8 mouse cellular contexts compared by ENCODE assay signal in the genomic region with DNA sequence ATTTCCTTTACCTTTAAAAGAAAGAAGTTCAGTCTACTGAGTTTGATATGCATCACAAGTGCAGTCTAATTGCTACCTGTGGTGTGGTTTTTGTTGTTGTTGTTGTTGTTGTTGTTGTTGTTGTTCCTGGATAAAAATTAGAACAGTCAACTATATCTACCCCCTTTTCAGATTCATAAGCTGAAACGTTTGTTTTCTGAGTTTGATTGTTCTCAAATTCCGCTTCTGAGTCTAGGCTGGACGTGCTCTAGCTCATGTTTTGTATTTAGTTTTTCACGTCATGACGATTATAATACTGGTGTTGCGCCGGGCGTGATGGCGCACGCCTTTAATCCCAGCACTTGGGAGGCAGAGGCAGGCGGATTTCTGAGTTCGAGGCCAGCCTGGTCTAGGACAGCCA. TPM values are rescaled to one million over a fixed set of nuclear protein-coding genes. Genes with fewer than 3 reads are reported as not detected.
DNase-seq lines count a peak whose midpoint lies in the region; ATAC-seq and TF ChIP-seq lines count a peak whose summit lies in the region.

No protein-coding gene starts in this region.

- H3K9ac ChIP-seq in intestine, postnatal 0 days (ENCODE audit: low read depth, low read length): peak overlapping the region; percentile 87; the same call in 1 of the 2 replicates
- H3K9ac ChIP-seq in stomach, embryonic 14.5 days (replicated peaks; ENCODE audit: low read depth, low read length): 0 out of 2 replicates have a peak overlapping the region, but pooled peaks have one; percentile 63

- peaks cover 24% of the 10 kb centered on the region for H3K4me1 ChIP-seq in megakaryocyte, embryonic 14.5 days
- H3K4me1 ChIP-seq in intestine, postnatal 0 days (replicated peaks; ENCODE audit: control insufficient read depth, insufficient read depth, low read length): no peaks in the 10 kb centered on the region
- H3K4me1 ChIP-seq in stomach, embryonic 14.5 days (ENCODE audit: control insufficient read depth, insufficient read depth, low read length): no peaks in the 10 kb centered on the region

- ATAC-seq in CD4-positive, CD25-positive, alpha-beta regulatory T cell, adult 4 months: no peak
- ATAC-seq in megakaryocyte, adult 5-6 weeks (ENCODE audit: poor library complexity, severe bottlenecking): no peak
- ATAC-seq in intestine, postnatal 0 days: no peak
- ATAC-seq in stomach, embryonic 14.5 days (ENCODE audit: insufficient number of reproducible peaks, insufficient read depth, low FRiP score, low read depth): no peak
- ATAC-seq in inflammation-experienced regulatory T-cells, adult 6 months: no peak

- no peaks in the 10 kb centered on the region for H3K27me3 ChIP-seq in megakaryocyte, embryonic 14.5 days (replicated peaks)
- H3K27me3 ChIP-seq in intestine, postnatal 0 days (replicated peaks; ENCODE audit: control insufficient read depth, insufficient read depth, low read length): no peaks in the 10 kb centered on the region
- no peaks in the 10 kb centered on the region for H3K27me3 ChIP-seq in stomach, embryonic 14.5 days (ENCODE audit: control insufficient read depth, insufficient read depth, low read length)

- peak; percentile 9 for DNase-seq in CD4-positive, CD25-positive, alpha-beta regulatory T cell, adult 2 months (ENCODE audit: low read depth, low spot score)
- no peak for DNase-seq in right cerebral cortex, adult 2 months (ENCODE audit: low spot score in 2 of 2)

- H3K9me3 ChIP-seq in megakaryocyte, embryonic 14.5 days: no peaks in the 10 kb centered on the region
- no peaks in the 10 kb centered on the region for H3K9me3 ChIP-seq in intestine, postnatal 0 days (ENCODE audit: control insufficient read depth)
- H3K9me3 ChIP-seq in stomach, embryonic 14.5 days (ENCODE audit: control insufficient read depth, low read depth, low read length): no peaks in the 10 kb centered on the region

- H3K27ac ChIP-seq in intestine, postnatal 0 days (ENCODE audit: low read depth, low read length): peak overlapping the region; percentile 93; the same call in 1 of the 2 replicates
- H3K27ac ChIP-seq in stomach, embryonic 14.5 days (ENCODE audit: low read length): no peak overlapping the region; the same call in 1 of the 2 replicates

- no peak for TF ChIP-seq CTCF in intestine, postnatal 0 days (IDR thresholded peaks at IDR 0.05; ENCODE audit: low read depth)

- H3K4me3 ChIP-seq in megakaryocyte, embryonic 14.5 days (replicated peaks): peak overlapping the region; percentile 95
- H3K4me3 ChIP-seq in intestine, postnatal 0 days (ENCODE audit: low read depth, low read length): peak overlapping the region; percentile 94
- peak overlapping the region; percentile 67 for H3K4me3 ChIP-seq in stomach, embryonic 14.5 days (ENCODE audit: low read depth, low read length)

- H3K4me2 ChIP-seq in intestine, postnatal 0 days (replicated peaks; ENCODE audit: low read depth): peak overlapping the region; percentile 65
- H3K4me2 ChIP-seq in stomach, embryonic 14.5 days (replicated peaks; ENCODE audit: low read depth, low read length): peak overlapping the region; percentile 48

- H3K36me3 ChIP-seq in megakaryocyte, embryonic 14.5 days (replicated peaks; ENCODE audit: low read length): no peaks in the 10 kb centered on the region
- no peaks in the 10 kb centered on the region for H3K36me3 ChIP-seq in intestine, postnatal 0 days (ENCODE audit: control insufficient read depth, insufficient read depth)
- H3K36me3 ChIP-seq in stomach, embryonic 14.5 days (ENCODE audit: control insufficient read depth, insufficient read depth, low read length): no peaks in the 10 kb centered on the region

- WGBS in intestine, postnatal 0 days: 66% methylated on average over 12 of the region's 12 CpGs
- 77% methylated on average over 12 of the region's 12 CpGs for WGBS in stomach, embryonic 14.5 days

RNA-seq across cellular contexts. Expression of a gene that starts 0.9 kb away (rescaled TPM):
- polyA plus RNA-seq in CD4-positive, CD25-positive, alpha-beta regulatory T cell, adult 4 months (2017; shearing (Covaris generic)): 10 to 100 TPM; 28.4 to 29.0 TPM
- polyA plus RNA-seq in megakaryocyte, embryonic 14.5 days (2012; ENCODE audit: insufficient read depth, low replicate concordance): 0.72 TPM in 1 of 2 replicates, not detected in the other
- 40.2 and 46.3 TPM in 2 replicates for total RNA-seq in megakaryocyte, adult 5-6 weeks (2015)
- 32.0 and 44.3 TPM in 2 replicates for total RNA-seq in megakaryocyte, adult 5-6 weeks (2017)
- 11.2 and 13.3 TPM in 2 replicates for polyA plus RNA-seq in intestine, postnatal 0 days (2015; fragmentation: Nextera tagmentation; extraction: Ambion mirVana)
- 38.7 and 39.1 TPM in 2 replicates for polyA plus RNA-seq in stomach, embryonic 14.5 days (2014; fragmentation: Nextera tagmentation; extraction: Ambion mirVana)
- 10 to 100 TPM; 26.2 to 34.9 (median 26.7) TPM for polyA plus RNA-seq in inflammation-experienced regulatory T-cells, adult 6 months (2017; shearing (Covaris generic))
